Mouse (Mus musculus): Measurements from ENCODE around the gene Nop10.

The Nop10 gene

GRCm38 (mm10) chr2:112261748-112262653, at the start of gene Nop10:
TSS of gene Nop10 (plus strand) at chr2:112261926.
- DNase-seq = peak; percentile 85

GRCm38 (mm10) chr2:112215977-112216376, 45.7 kb upstream of the Nop10 start:
- no peak for DNase-seq

- no peak for DNase-seq
These were observed 44.1 kb upstream of the Nop10 start for GRCm38 (mm10) chr2:112217614-112218013.

GRCm38 (mm10) chr2:112220880-112221279, 40.8 kb upstream of the Nop10 start:
- no peak for DNase-seq

GRCm38 (mm10) chr2:112222607-112223006, 39.1 kb upstream of the Nop10 start:
- DNase-seq = no peak

- no peak for DNase-seq
These were observed 37.4 kb upstream of the Nop10 start for GRCm38 (mm10) chr2:112224356-112224755.

- DNase-seq = no peak
These were observed 29.1 kb upstream of the Nop10 start for GRCm38 (mm10) chr2:112232623-112233022.

- DNase-seq = no peak
These were observed 25.1 kb upstream of the Nop10 start for GRCm38 (mm10) chr2:112236620-112237019.

- no peak for DNase-seq
These were observed 23.7 kb upstream of the Nop10 start for GRCm38 (mm10) chr2:112238006-112238405.

GRCm38 (mm10) chr2:112239212-112239934, 22.4 kb upstream of the Nop10 start, which contains the start of gene Lpcat4:
TSS of gene Lpcat4 (plus strand) at chr2:112239468.
- peak; percentile 89 for DNase-seq

- peak; percentile 42 for DNase-seq
These were observed 21.6 kb upstream of the Nop10 start for GRCm38 (mm10) chr2:112239935-112240721.

GRCm38 (mm10) chr2:112241787-112242186, 19.9 kb upstream of the Nop10 start:
- DNase-seq = no peak

GRCm38 (mm10) chr2:112245307-112245706, 16.4 kb upstream of the Nop10 start:
- DNase-seq = no peak

- no peak for DNase-seq
These were observed 15.5 kb upstream of the Nop10 start for GRCm38 (mm10) chr2:112246193-112246592.

- no peak for DNase-seq
These were observed 14.4 kb upstream of the Nop10 start for GRCm38 (mm10) chr2:112247323-112247722.

- peak; percentile 32 for DNase-seq
These were observed 11.8 kb upstream of the Nop10 start for GRCm38 (mm10) chr2:112249780-112250453.

- no peak for DNase-seq
These were observed 6.8 kb upstream of the Nop10 start for GRCm38 (mm10) chr2:112254675-112255515.

- no peak for DNase-seq
These were observed 2.3 kb upstream of the Nop10 start, which contains the start of gene Nutm1 for GRCm38 (mm10) chr2:112259241-112259962. TSS of gene Nutm1 (minus strand) at chr2:112259291.

- DNase-seq = no peak
These were observed 1.1 kb downstream of the Nop10 start for GRCm38 (mm10) chr2:112262779-112263295.

GRCm38 (mm10) chr2:112264364-112264763, 2.6 kb downstream of the Nop10 start:
- no peak for DNase-seq
